Mouse (Mus musculus) C2C12 (cell line): ENCODE data around the gene Tmigd1.

Experiments
- CEBPB ChIP-seq: IDR thresholded peaks from one replicate; pipeline ENCODE4 v1.6.1; 2011; ENCODE audit warnings: low read depth, mild to moderate bottlenecking, control low read depth, moderate library complexity
- CTCF ChIP-seq: IDR thresholded peaks from one replicate; pipeline ENCODE4 v1.5.1; 2011; ENCODE audit not compliant: control insufficient read depth, insufficient read depth, insufficient read length
- MYOG ChIP-seq: IDR thresholded peaks from one replicate; pipeline ENCODE4 v1.6.1; 2011; ENCODE audit not compliant: control insufficient read depth, insufficient read length; ENCODE audit errors: extremely low read depth
- USF1 ChIP-seq: IDR thresholded peaks from one replicate; pipeline ENCODE4 v1.6.1; 2011; ENCODE audit warnings: low read depth, mild to moderate bottlenecking, control low read depth, moderate library complexity

- no peak for TF ChIP-seq CTCF
- no peak for TF ChIP-seq CEBPB
- no peak for TF ChIP-seq MYOG
- no peak for TF ChIP-seq USF1
Observed at GRCm38 (mm10) chr11:76945386-76946202, 43.6 kb downstream of the Tmigd1 start.
